Mouse (Mus musculus) forebrain, postnatal 0 days (tissue): ENCODE measurements at regions not wholly inside any gene's neighbourhood (a gene's known extent, or its start where the extent isn't known, plus 50 kb on each side); places are given as distances from the start of the nearest gene placed in this dataset.

ENCODE experiments used
- ATAC-seq: fragments of 200-750 bp; cut with Nextera tagmentation; 2 replicates; pipeline ENCODE4 v1.8.0; 2017; ENCODE audit warnings: mild to moderate bottlenecking, moderate library complexity
- DNase-seq: peaks from one replicate; pipeline ENCODE4 v3.0.0-alpha.2; 2015
- H3K27ac ChIP-seq: fragments of 300-500 bp; sonication (generic); 2 replicates; pipeline ENCODE4 v1.5.1; 2014; ENCODE audit warnings: low read depth, mild to moderate bottlenecking, antibody characterized with exemption, low read length, moderate library complexity, mixed read lengths
- H3K27me3 ChIP-seq: fragments of 300-500 bp; sonication (generic); 2 replicates; pipeline ENCODE4 v1.6.1; 2014; ENCODE audit warnings: mild to moderate bottlenecking, low read length, mixed read lengths; ENCODE audit not compliant: insufficient read depth
- H3K36me3 ChIP-seq: fragments of 300-500 bp; sonication (generic); 2 replicates; pipeline ENCODE4 v1.6.1; 2014; ENCODE audit warnings: mild to moderate bottlenecking, moderate library complexity; ENCODE audit not compliant: insufficient read depth
- H3K4me1 ChIP-seq: fragments of 300-500 bp; sonication (generic); 2 replicates; pipeline ENCODE4 v1.6.1; 2014; ENCODE audit warnings: antibody characterized with exemption; ENCODE audit not compliant: insufficient read depth
- H3K4me2 ChIP-seq: fragments of 300-500 bp; sonication (generic); 2 replicates; pipeline ENCODE4 v1.6.1; 2014; ENCODE audit warnings: low read depth, mild to moderate bottlenecking, moderate library complexity
- H3K4me3 ChIP-seq: fragments of 300-500 bp; sonication (generic); 2 replicates; pipeline ENCODE4 v1.5.1; 2014; ENCODE audit warnings: low read depth, low read length, mixed read lengths
- H3K9ac ChIP-seq: fragments of 300-500 bp; sonication (generic); 2 replicates; pipeline ENCODE4 v1.6.1; 2014; ENCODE audit warnings: mild to moderate bottlenecking
- H3K9me3 ChIP-seq: fragments of 300-500 bp; sonication (generic); 2 replicates; pipeline ENCODE4 v1.6.1; 2016; ENCODE audit warnings: low read length
- CTCF ChIP-seq: sonication (generic); IDR thresholded peaks from 2 replicates; pipeline ENCODE4 v1.5.1; 2016; ENCODE audit warnings: antibody characterized with exemption, control low read depth, low read depth
- WGBS: fragments of 180-500 bp; shearing (Covaris S2); extraction: QIAGEN DNeasy Blood & Tissue Kit; methylation state at CpG from one replicate; pipeline ENCODE4 v1.1.7; 2014; 5-methylcytosine and 5-hydroxymethylcytosine counted together

GRCm38 (mm10) chr12:112276651-112277050, 130.6 kb downstream of the Kif26a start:
- no peaks in the 10 kb centered on the region for H3K9me3 ChIP-seq
- no peak overlapping the region for H3K9ac ChIP-seq
- no peaks in the 10 kb centered on the region for H3K36me3 ChIP-seq
- no peak overlapping the region for H3K4me2 ChIP-seq
- H3K27me3 ChIP-seq = no peaks in the 10 kb centered on the region
- ATAC-seq (peak; percentile 45), DNase-seq (peak; percentile 27)
- H3K4me3 ChIP-seq = no peak overlapping the region
- H3K4me1 ChIP-seq = peaks cover 2% of the 10 kb centered on the region; the same call in 1 of the 2 replicates
- no peak overlapping the region for H3K27ac ChIP-seq
- TF ChIP-seq CTCF = no peak
- 18% methylated on average over 7 of the region's 7 CpGs for WGBS

DNA sequence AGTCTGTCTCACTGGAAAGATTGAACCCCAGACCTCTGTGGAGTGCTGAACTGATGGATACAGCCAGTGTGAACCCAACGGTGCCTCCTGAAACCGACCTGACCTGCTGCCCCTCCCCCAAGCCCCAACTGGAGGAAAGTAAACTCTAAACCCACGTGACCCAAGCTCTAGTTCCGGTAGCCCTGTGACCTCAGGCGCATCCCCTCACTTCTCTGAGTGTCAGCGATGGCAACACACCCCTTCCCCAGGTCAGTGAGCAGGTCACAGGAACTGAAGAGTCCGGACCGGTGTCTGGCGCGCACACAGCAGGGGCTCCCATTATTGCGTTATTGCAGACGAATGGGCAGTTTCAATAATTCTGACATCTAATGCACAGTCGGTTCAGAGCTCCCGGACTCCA, 131.5 kb downstream of the Kif26a start:
- Histone ChIP-seq H3K9ac (no peak overlapping the region), H3K4me3 (no peak overlapping the region), H3K9me3 (no peaks in the 10 kb centered on the region), H3K27ac (no peak overlapping the region), H3K27me3 (no peaks in the 10 kb centered on the region), H3K4me2 (no peak overlapping the region), H3K36me3 (no peaks in the 10 kb centered on the region), H3K4me1 (peaks cover 2% of the 10 kb centered on the region; the same call in 1 of the 2 replicates)
- ATAC-seq (no peak), DNase-seq (no peak)
- 63% methylated on average over 14 of the region's 14 CpGs for WGBS
- no peak for TF ChIP-seq CTCF

- Histone ChIP-seq H3K9me3 (no peaks in the 10 kb centered on the region), H3K9ac (no peak overlapping the region), H3K4me2 (no peak overlapping the region), H3K4me1 (0 out of 2 replicates have a peak, but pooled peaks cover 3% of the 10 kb centered on the region), H3K27ac (no peak overlapping the region), H3K4me3 (no peak overlapping the region), H3K27me3 (no peaks in the 10 kb centered on the region), H3K36me3 (no peaks in the 10 kb centered on the region)
- WGBS = 50% methylated on average over 15 of the region's 15 CpGs
- DNase-seq (no peak), ATAC-seq (no peak)
- no peak for TF ChIP-seq CTCF
Measured at GRCm38 (mm10) chr12:112285096-112285495, 139.1 kb downstream of the Kif26a start.

DNA sequence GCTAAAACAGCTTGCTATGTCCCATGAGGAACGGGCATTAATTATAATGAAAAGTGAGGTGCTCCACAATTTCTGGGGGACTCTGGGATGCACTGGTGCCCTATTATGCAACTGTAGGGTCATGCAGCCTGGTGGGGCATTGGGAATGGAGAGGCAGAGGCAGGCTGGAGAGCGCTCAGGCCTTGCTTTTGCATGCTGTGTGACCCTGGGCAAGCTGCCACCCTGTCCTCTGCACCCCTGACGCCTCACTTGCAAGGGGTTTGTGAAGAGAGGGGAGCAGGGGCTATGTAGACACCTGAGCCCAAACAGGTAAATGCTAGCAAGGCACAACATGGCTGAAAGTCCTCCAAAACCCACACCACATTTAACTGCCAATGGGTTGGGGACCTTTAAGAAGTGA, 142.8 kb downstream of the Kif26a start:
- H3K4me2 ChIP-seq = no peak overlapping the region
- no peak overlapping the region for H3K9ac ChIP-seq
- peaks cover 8% of the 10 kb centered on the region; the same call in 1 of the 2 replicates for H3K4me1 ChIP-seq
- H3K27ac ChIP-seq = no peak overlapping the region
- no peaks in the 10 kb centered on the region for H3K27me3 ChIP-seq
- 78% methylated on average over 3 of the region's 3 CpGs for WGBS
- no peaks in the 10 kb centered on the region for H3K9me3 ChIP-seq
- TF ChIP-seq CTCF = no peak
- ATAC-seq = no peak
- H3K4me3 ChIP-seq = no peak overlapping the region
- H3K36me3 ChIP-seq = no peaks in the 10 kb centered on the region
- DNase-seq = no peak

DNA sequence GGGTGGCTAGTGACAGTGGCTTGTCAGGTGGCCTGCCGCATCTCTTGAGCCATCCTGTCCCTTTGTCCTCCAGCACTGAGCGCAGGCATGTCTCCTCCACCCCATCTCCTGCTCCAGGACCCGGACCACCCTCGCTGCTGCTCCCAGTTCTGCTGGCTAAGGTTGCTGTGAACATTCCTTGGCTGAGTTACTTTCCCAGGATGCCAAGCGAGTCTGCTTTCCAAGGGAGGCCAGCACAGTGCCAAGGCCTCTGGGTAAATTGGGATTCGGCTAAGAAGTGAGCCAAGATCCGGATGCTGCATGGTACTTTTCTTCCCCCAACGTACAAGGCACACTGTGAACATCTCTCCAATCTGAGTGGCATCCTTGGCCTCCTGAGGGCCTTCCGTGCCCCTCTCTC, 144.3 kb downstream of the Kif26a start:
- peak; percentile 87 for DNase-seq
- 0 out of 2 replicates have a peak overlapping the region, but pooled peaks have one; percentile 14 for H3K9ac ChIP-seq
- H3K27ac ChIP-seq = peak overlapping the region; percentile 40; the same call in 1 of the 2 replicates
- H3K4me3 ChIP-seq = no peak overlapping the region
- no peaks in the 10 kb centered on the region for H3K36me3 ChIP-seq
- peak; percentile 82 for ATAC-seq
- WGBS = 61% methylated on average over 9 of the region's 9 CpGs
- no peak for TF ChIP-seq CTCF
- no peaks in the 10 kb centered on the region for H3K9me3 ChIP-seq
- no peak overlapping the region for H3K4me2 ChIP-seq
- peaks cover 8% of the 10 kb centered on the region; the same call in 1 of the 2 replicates for H3K4me1 ChIP-seq
- H3K27me3 ChIP-seq = no peaks in the 10 kb centered on the region

GRCm38 (mm10) chr12:112291748-112292561, 145.9 kb downstream of the Kif26a start:
- H3K9ac ChIP-seq = no peak overlapping the region
- H3K27ac ChIP-seq = no peak overlapping the region
- ATAC-seq = no peak
- no peaks in the 10 kb centered on the region for H3K9me3 ChIP-seq
- no peaks in the 10 kb centered on the region for H3K36me3 ChIP-seq
- no peak for DNase-seq
- 74% methylated on average over 16 of the region's 16 CpGs for WGBS
- H3K4me3 ChIP-seq = no peak overlapping the region
- no peak overlapping the region for H3K4me2 ChIP-seq
- no peak for TF ChIP-seq CTCF
- peaks cover 8% of the 10 kb centered on the region; the same call in 1 of the 2 replicates for H3K4me1 ChIP-seq
- H3K27me3 ChIP-seq = no peaks in the 10 kb centered on the region

DNA sequence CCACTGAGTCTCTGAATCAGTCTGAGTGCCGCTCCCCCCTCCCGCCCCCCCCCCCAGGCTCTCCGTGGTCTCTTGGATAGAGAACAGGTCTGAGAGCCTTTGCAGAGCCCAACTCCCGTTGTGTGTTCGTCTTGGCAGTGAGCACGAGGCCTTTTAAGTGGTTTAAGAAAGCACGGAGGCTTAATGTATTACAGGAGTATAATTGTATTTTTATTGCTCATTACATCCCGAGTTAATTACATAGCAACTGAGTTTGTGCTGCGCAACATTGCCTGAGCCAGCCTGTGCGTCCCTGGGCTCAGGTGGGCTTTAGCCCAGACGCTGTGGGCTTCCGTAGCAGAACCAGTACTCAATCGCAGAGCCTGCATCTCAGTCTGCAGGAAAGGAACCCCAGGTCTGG, 147.1 kb downstream of the Kif26a start:
- H3K36me3 ChIP-seq = no peaks in the 10 kb centered on the region
- 33% methylated on average over 13 of the region's 13 CpGs for WGBS
- no peaks in the 10 kb centered on the region for H3K9me3 ChIP-seq
- ATAC-seq = peak; percentile 44; the same call in 1 of the 2 replicates
- H3K4me1 ChIP-seq = peaks cover 8% of the 10 kb centered on the region; the same call in 1 of the 2 replicates
- H3K9ac ChIP-seq = no peak overlapping the region
- no peaks in the 10 kb centered on the region for H3K27me3 ChIP-seq
- no peak for TF ChIP-seq CTCF
- no peak for DNase-seq
- no peak overlapping the region for H3K4me2 ChIP-seq
- H3K4me3 ChIP-seq = no peak overlapping the region
- H3K27ac ChIP-seq = no peak overlapping the region
